Mouse (Mus musculus): ENCODE results near the gene Atp5e. TPM values are rescaled to one million over a fixed set of nuclear protein-coding genes. Genes with fewer than 3 reads are reported as not detected.

Gene Atp5e
- polyA plus RNA-seq, 1 experiment = 278 TPM

- Histone ChIP-seq H3K4me3 (replicated peaks; ENCODE audit: control insufficient read depth, low read depth, low read length) (no peak overlapping the region), H3K4me1 (ENCODE audit: control insufficient read depth, insufficient read depth, low read length) (no peaks in the 10 kb centered on the region), H3K27ac (ENCODE audit: control insufficient read depth, insufficient read depth, low read depth, low read length, poor library complexity) (no peak overlapping the region)
- WGBS = 85% methylated on average over 5 of the region's 5 CpGs
- TF ChIP-seq CTCF (IDR thresholded peaks at IDR 0.05; ENCODE audit: control insufficient read depth, insufficient read depth, low read length) (no peak), POLR2A (IDR thresholded peaks at IDR 0.05; ENCODE audit: borderline replicate concordance, control insufficient read depth, low read depth, low read length) (no peak)
Observed at GRCm38 (mm10) chr2:174487005-174487404, 23.1 kb upstream of the Atp5e start.

- Histone ChIP-seq H3K4me1 (ENCODE audit: control insufficient read depth, insufficient read depth, low read length) (peaks cover 1% of the 10 kb centered on the region; the same call in 1 of the 2 replicates), H3K4me3 (replicated peaks; ENCODE audit: control insufficient read depth, low read depth, low read length) (no peak overlapping the region), H3K27ac (ENCODE audit: control insufficient read depth, insufficient read depth, low read depth, low read length, poor library complexity) (no peak overlapping the region)
- no peak for TF ChIP-seq POLR2A (IDR thresholded peaks at IDR 0.05; ENCODE audit: borderline replicate concordance, control insufficient read depth, low read depth, low read length)
- TF ChIP-seq CTCF (IDR thresholded peaks at IDR 0.05; ENCODE audit: control insufficient read depth, insufficient read depth, low read length) = no peak
- 50% methylated on average over 5 of the region's 5 CpGs for WGBS
Observed at GRCm38 (mm10) chr2:174478746-174479145, 14.8 kb upstream of the Atp5e start.

- H3K4me3 ChIP-seq (replicated peaks; ENCODE audit: control insufficient read depth, low read depth, low read length) = no peak overlapping the region
- peaks cover 5% of the 10 kb centered on the region; the same call in 1 of the 2 replicates for H3K4me1 ChIP-seq (ENCODE audit: control insufficient read depth, insufficient read depth, low read length)
- TF ChIP-seq CTCF (IDR thresholded peaks at IDR 0.05; ENCODE audit: control insufficient read depth, insufficient read depth, low read length) (no peak), POLR2A (IDR thresholded peaks at IDR 0.05; ENCODE audit: borderline replicate concordance, control insufficient read depth, low read depth, low read length) (no peak)
- 74% methylated on average over 3 of the region's 3 CpGs for WGBS
- no peak overlapping the region for H3K27ac ChIP-seq (ENCODE audit: control insufficient read depth, insufficient read depth, low read depth, low read length, poor library complexity)
Observed at GRCm38 (mm10) chr2:174477543-174478319, 13.8 kb upstream of the Atp5e start.

GRCm38 (mm10) chr2:174473550-174473927, 9.6 kb upstream of the Atp5e start:
- TF ChIP-seq POLR2A (IDR thresholded peaks at IDR 0.05; ENCODE audit: borderline replicate concordance, control insufficient read depth, low read depth, low read length) = no peak
- no peak for TF ChIP-seq CTCF (IDR thresholded peaks at IDR 0.05; ENCODE audit: control insufficient read depth, insufficient read depth, low read length)
- peak overlapping the region; percentile 85 for H3K27ac ChIP-seq (ENCODE audit: control insufficient read depth, insufficient read depth, low read depth, low read length, poor library complexity)
- H3K4me1 ChIP-seq (ENCODE audit: control insufficient read depth, insufficient read depth, low read length) = peaks cover 7% of the 10 kb centered on the region; the same call in 1 of the 2 replicates
- H3K4me3 ChIP-seq (replicated peaks; ENCODE audit: control insufficient read depth, low read depth, low read length) = peak overlapping the region; percentile 67
- 78% methylated on average over 5 of the region's 5 CpGs for WGBS

- Histone ChIP-seq H3K4me1 (ENCODE audit: control insufficient read depth, insufficient read depth, low read length) (peaks cover 7% of the 10 kb centered on the region; the same call in 1 of the 2 replicates), H3K27ac (ENCODE audit: control insufficient read depth, insufficient read depth, low read depth, low read length, poor library complexity) (peak within 1 kb of the TSS; percentile 85), H3K4me3 (replicated peaks; ENCODE audit: control insufficient read depth, low read depth, low read length) (peak within 1 kb of the TSS; percentile 70)
- under 1% methylated on average over 53 of the region's 53 CpGs for WGBS
- TF ChIP-seq POLR2A (IDR thresholded peaks at IDR 0.05; ENCODE audit: borderline replicate concordance, control insufficient read depth, low read depth, low read length) (peak; percentile 73; the same call in 1 of the 2 replicates), CTCF (IDR thresholded peaks at IDR 0.05; ENCODE audit: control insufficient read depth, insufficient read depth, low read length) (no peak)
Observed at GRCm38 (mm10) chr2:174472818-174473549, 9.1 kb upstream of the Atp5e start, which contains the start of gene Prelid3b. Gene Prelid3b (minus strand): TSS chr2:174473081.

GRCm38 (mm10) chr2:174472407-174472806, 8.5 kb upstream of the Atp5e start:
- Histone ChIP-seq H3K4me3 (replicated peaks; ENCODE audit: control insufficient read depth, low read depth, low read length) (peak overlapping the region; percentile 70), H3K27ac (ENCODE audit: control insufficient read depth, insufficient read depth, low read depth, low read length, poor library complexity) (peak overlapping the region; percentile 82), H3K4me1 (ENCODE audit: control insufficient read depth, insufficient read depth, low read length) (peaks cover 7% of the 10 kb centered on the region; the same call in 1 of the 2 replicates)
- 5% methylated on average over 30 of the region's 30 CpGs for WGBS
- TF ChIP-seq CTCF (IDR thresholded peaks at IDR 0.05; ENCODE audit: control insufficient read depth, insufficient read depth, low read length) = no peak
- TF ChIP-seq POLR2A (IDR thresholded peaks at IDR 0.05; ENCODE audit: borderline replicate concordance, control insufficient read depth, low read depth, low read length) = no peak

- Histone ChIP-seq H3K4me1 (ENCODE audit: control insufficient read depth, insufficient read depth, low read length) (peaks cover 5% of the 10 kb centered on the region; the same call in 1 of the 2 replicates), H3K27ac (ENCODE audit: control insufficient read depth, insufficient read depth, low read depth, low read length, poor library complexity) (no peak overlapping the region), H3K4me3 (replicated peaks; ENCODE audit: control insufficient read depth, low read depth, low read length) (no peak overlapping the region)
- TF ChIP-seq POLR2A (IDR thresholded peaks at IDR 0.05; ENCODE audit: borderline replicate concordance, control insufficient read depth, low read depth, low read length) = no peak
- TF ChIP-seq CTCF (IDR thresholded peaks at IDR 0.05; ENCODE audit: control insufficient read depth, insufficient read depth, low read length) = no peak
- WGBS = 82% methylated on average over 7 of the region's 7 CpGs
Observed at GRCm38 (mm10) chr2:174470786-174471405, 7.0 kb upstream of the Atp5e start.

- 48% methylated on average over 4 of the region's 4 CpGs for WGBS
- Histone ChIP-seq H3K4me3 (replicated peaks; ENCODE audit: control insufficient read depth, low read depth, low read length) (no peak overlapping the region), H3K27ac (ENCODE audit: control insufficient read depth, insufficient read depth, low read depth, low read length, poor library complexity) (no peak overlapping the region), H3K4me1 (ENCODE audit: control insufficient read depth, insufficient read depth, low read length) (peaks cover 5% of the 10 kb centered on the region; the same call in 1 of the 2 replicates)
- TF ChIP-seq CTCF (IDR thresholded peaks at IDR 0.05; ENCODE audit: control insufficient read depth, insufficient read depth, low read length) (no peak), POLR2A (IDR thresholded peaks at IDR 0.05; ENCODE audit: borderline replicate concordance, control insufficient read depth, low read depth, low read length) (no peak)
Observed at GRCm38 (mm10) chr2:174470333-174470732, 6.4 kb upstream of the Atp5e start.

Measured in bone marrow, adult 2 months (tissue).